Mouse (Mus musculus) MEL (cell line): ENCODE measurements around the gene Ten1.
A peak's percentile ranks its signal among the peaks of the same experiment; 100 is the strongest.

ENCODE experiments used
- CTCF ChIP-seq, 3 experiments: IDR thresholded peaks in 2 of 3; conservative IDR thresholded peaks in 1 of 3; 2 replicates each; pipeline ENCODE4 v1.5.1; 2011 to 2012; ENCODE audit warnings: low read length in 3 of 3, low read depth in 2 of 3, mild to moderate bottlenecking in 2 of 3, improper control_type of control experiment in 1 of 3, inconsistent platforms in 1 of 3, mixed read lengths in 1 of 3, moderate library complexity in 1 of 3; ENCODE audit not compliant: control insufficient read depth in 1 of 3, insufficient read depth in 1 of 3, poor library complexity in 1 of 3, severe bottlenecking in 1 of 3
- GABPA ChIP-seq: IDR thresholded peaks from 2 replicates; pipeline ENCODE4 v1.6.1; 2012; ENCODE audit warnings: low read depth, mild to moderate bottlenecking, inconsistent platforms, low read length, improper control_type of control experiment, moderate library complexity
- HCFC1 ChIP-seq: IDR thresholded peaks from 2 replicates; pipeline ENCODE4 v1.6.1; 2012; ENCODE audit warnings: low read depth, mild to moderate bottlenecking, inconsistent platforms, low read length, improper control_type of control experiment, moderate library complexity
- MYC ChIP-seq: IDR thresholded peaks from 2 replicates; pipeline ENCODE4 v1.6.1; 2011; ENCODE audit warnings: low read depth, mild to moderate bottlenecking, low read length, improper control_type of control experiment, moderate library complexity
- POLR2A ChIP-seq, 2 experiments: IDR thresholded peaks; 2 replicates each; pipeline ENCODE4 v1.6.1; 2011 to 2012; ENCODE audit warnings: low read length in 2 of 2, mild to moderate bottlenecking in 2 of 2, control low read depth in 1 of 2, improper control_type of control experiment in 1 of 2, low read depth in 1 of 2, moderate library complexity in 1 of 2; ENCODE audit not compliant: control insufficient read depth in 1 of 2, insufficient read depth in 1 of 2, poor library complexity in 1 of 2
- RCOR1 ChIP-seq: IDR thresholded peaks from 2 replicates; pipeline ENCODE4 v1.6.1; 2012; ENCODE audit warnings: low read depth, mild to moderate bottlenecking, inconsistent platforms, low read length, improper control_type of control experiment
- SIN3A ChIP-seq: IDR thresholded peaks from 2 replicates; pipeline ENCODE4 v1.6.1; 2012; ENCODE audit warnings: low read length, improper control_type of control experiment, inconsistent platforms
- TCF12 ChIP-seq: IDR thresholded peaks from 2 replicates; pipeline ENCODE4 v1.6.1; 2014; ENCODE audit warnings: low read depth, mild to moderate bottlenecking, inconsistent platforms, low read length, improper control_type of control experiment, moderate library complexity
- ZKSCAN1 ChIP-seq: IDR thresholded peaks from 2 replicates; pipeline ENCODE4 v1.6.1; 2012; ENCODE audit warnings: low read depth, mild to moderate bottlenecking, inconsistent platforms, low read length, improper control_type of control experiment, moderate library complexity
- ZNF384 ChIP-seq: IDR thresholded peaks from 2 replicates; pipeline ENCODE4 v1.6.1; 2012; ENCODE audit warnings: low read depth, mild to moderate bottlenecking, inconsistent platforms, low read length, improper control_type of control experiment

DNA sequence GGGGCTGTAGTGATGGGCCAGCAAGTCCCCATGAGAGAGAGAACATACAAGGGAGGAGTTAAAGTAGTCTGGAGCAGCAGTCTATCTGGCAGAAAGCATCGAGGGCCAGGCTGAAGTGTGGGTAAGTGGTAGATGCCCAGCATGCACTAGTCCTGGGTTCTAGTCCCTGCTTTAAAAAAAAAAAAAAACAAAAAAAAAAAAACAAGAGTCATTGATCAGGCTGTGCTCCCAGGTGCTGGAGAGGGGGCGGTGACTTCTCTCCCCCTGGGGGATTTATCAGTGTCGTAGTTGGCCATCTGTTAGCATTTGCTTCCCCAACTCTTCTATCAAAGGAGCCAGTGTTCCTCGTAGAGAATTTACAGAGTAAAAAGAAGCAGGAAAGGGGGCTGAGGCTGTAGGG lies 8.0 kb downstream of the Ten1 start:
- TF ChIP-seq POLR2A (IDR thresholded peaks at IDR 0.05; ENCODE audit: control insufficient read depth in 1 of 2, insufficient read depth in 1 of 2, low read depth in 1 of 2, low read length in 2 of 2, poor library complexity in 1 of 2) (no peak), HCFC1 (no peak), ZNF384 (peak; percentile 56; the same call in 1 of the 2 replicates), CTCF (IDR thresholded peaks at IDR 0.05 in 2 of 3, conservative IDR thresholded peaks at IDR 0.05 in 1 of 3; ENCODE audit: control insufficient read depth in 1 of 3, insufficient read depth in 1 of 3, low read depth in 2 of 3, low read length in 3 of 3, poor library complexity in 1 of 3, severe bottlenecking in 1 of 3) (no peak), SIN3A (no peak), RCOR1 (no peak), MYC (no peak), GABPA (no peak), ZKSCAN1 (no peak), TCF12 (no peak)
